Mouse (Mus musculus): Measurements from ENCODE around the gene Mink1. TPM values are rescaled to one million over a fixed set of nuclear protein-coding genes. Genes with fewer than 3 reads are reported as not detected.

Mink1 gene
- polyA plus RNA-seq, 1 experiment from 2014 or later = 17.7 TPM

Other genes starting within 250 kb of the Mink1 start
- gene Alox12e, start 240.3 kb upstream of the Mink1 start, polyA plus RNA-seq (2014; fragmentation: Nextera tagmentation; extraction: Ambion mirVana) = not detected in 2 replicates
- gene Alox15, start 210.8 kb upstream of the Mink1 start, polyA plus RNA-seq (2014; fragmentation: Nextera tagmentation; extraction: Ambion mirVana) = 0.17 and 0.21 TPM in 2 replicates
- gene Pelp1, start 152.8 kb upstream of the Mink1 start, polyA plus RNA-seq (2014; fragmentation: Nextera tagmentation; extraction: Ambion mirVana) = 51.0 and 52.2 TPM in 2 replicates
- 44.0 and 47.9 TPM in 2 replicates for gene Arrb2, start 130.2 kb upstream of the Mink1 start, polyA plus RNA-seq (2014; fragmentation: Nextera tagmentation; extraction: Ambion mirVana)
- gene Med11, start 111.0 kb upstream of the Mink1 start, polyA plus RNA-seq (2014; fragmentation: Nextera tagmentation; extraction: Ambion mirVana) = 40.9 and 46.0 TPM in 2 replicates
- 0.21 and 0.27 TPM in 2 replicates for gene Zmynd15, start 103.4 kb upstream of the Mink1 start, polyA plus RNA-seq (2014; fragmentation: Nextera tagmentation; extraction: Ambion mirVana)
- gene Cxcl16, start 102.9 kb upstream of the Mink1 start, polyA plus RNA-seq (2014; fragmentation: Nextera tagmentation; extraction: Ambion mirVana) = 0.81 and 1.1 TPM in 2 replicates
- 0.91 TPM in 1 of 2 replicates, not detected in the other for gene Tm4sf5, start 57.6 kb upstream of the Mink1 start, polyA plus RNA-seq (2014; fragmentation: Nextera tagmentation; extraction: Ambion mirVana)
- gene Vmo1, start 48.3 kb upstream of the Mink1 start, polyA plus RNA-seq (2014; fragmentation: Nextera tagmentation; extraction: Ambion mirVana) = not detected in 2 replicates
- gene Gltpd2, start 43.7 kb upstream of the Mink1 start, polyA plus RNA-seq (2014; fragmentation: Nextera tagmentation; extraction: Ambion mirVana) = 0.35 and 0.56 TPM in 2 replicates
- 812 and 901 TPM in 2 replicates for gene Psmb6, start 37.5 kb upstream of the Mink1 start, polyA plus RNA-seq (2014; fragmentation: Nextera tagmentation; extraction: Ambion mirVana)
- not detected in 2 replicates for gene Gm40193, start 29.9 kb upstream of the Mink1 start, polyA plus RNA-seq (2014; fragmentation: Nextera tagmentation; extraction: Ambion mirVana)
- 3.2 and 3.8 TPM in 2 replicates for gene Pld2, start 22.8 kb upstream of the Mink1 start, polyA plus RNA-seq (2014; fragmentation: Nextera tagmentation; extraction: Ambion mirVana)
- not detected in 2 replicates for gene 4930544D05Rik, start 53.0 kb downstream of the Mink1 start, polyA plus RNA-seq (2014; fragmentation: Nextera tagmentation; extraction: Ambion mirVana)
- gene Chrne, start 56.3 kb downstream of the Mink1 start, polyA plus RNA-seq (2014; fragmentation: Nextera tagmentation; extraction: Ambion mirVana) = not detected in 2 replicates
- gene Gp1ba, start 76.2 kb downstream of the Mink1 start, polyA plus RNA-seq (2014; fragmentation: Nextera tagmentation; extraction: Ambion mirVana) = 1.1 and 1.3 TPM in 2 replicates
- 88.0 and 90.0 TPM in 2 replicates for gene Rnf167, start 84.4 kb downstream of the Mink1 start, polyA plus RNA-seq (2014; fragmentation: Nextera tagmentation; extraction: Ambion mirVana)
- 129 and 137 TPM in 2 replicates for gene Slc25a11, start 84.6 kb downstream of the Mink1 start, polyA plus RNA-seq (2014; fragmentation: Nextera tagmentation; extraction: Ambion mirVana)
- 1,387 and 1,399 TPM in 2 replicates for gene Pfn1, start 91.8 kb downstream of the Mink1 start, polyA plus RNA-seq (2014; fragmentation: Nextera tagmentation; extraction: Ambion mirVana)
- gene Eno3, start 94.3 kb downstream of the Mink1 start, polyA plus RNA-seq (2014; fragmentation: Nextera tagmentation; extraction: Ambion mirVana) = 16.6 and 17.4 TPM in 2 replicates
- 160 and 167 TPM in 2 replicates for gene Spag7, start 106.5 kb downstream of the Mink1 start, polyA plus RNA-seq (2014; fragmentation: Nextera tagmentation; extraction: Ambion mirVana)
- gene Camta2, start 125.2 kb downstream of the Mink1 start, polyA plus RNA-seq (2014; fragmentation: Nextera tagmentation; extraction: Ambion mirVana) = 10.8 and 11.4 TPM in 2 replicates
- gene Inca1, start 137.3 kb downstream of the Mink1 start, polyA plus RNA-seq (2014; fragmentation: Nextera tagmentation; extraction: Ambion mirVana) = 0.65 and 1.3 TPM in 2 replicates
- 6.4 and 6.9 TPM in 2 replicates for gene Kif1c, start 137.7 kb downstream of the Mink1 start, polyA plus RNA-seq (2014; fragmentation: Nextera tagmentation; extraction: Ambion mirVana)
- 9.2 and 10.4 TPM in 2 replicates for gene Zfp3, start 201.3 kb downstream of the Mink1 start, polyA plus RNA-seq (2014; fragmentation: Nextera tagmentation; extraction: Ambion mirVana)
- gene Scimp, start 249.7 kb downstream of the Mink1 start, polyA plus RNA-seq (2014; fragmentation: Nextera tagmentation; extraction: Ambion mirVana) = not detected in 2 replicates